Mouse (Mus musculus) kidney, adult 18-20 months (tissue): ENCODE measurements around the gene Nat8f6.
"Not testable (repeated sequence)": the region's sequence is repeated elsewhere in the genome, so short reads cannot be mapped to it uniquely, and the experiment has no call there.

ENCODE experiments used
- DNase-seq: peaks from one replicate; pipeline ENCODE4 v3.0.0; 2021

Gene Nat8f6

GRCm38 (mm10) chr6:85820837-85821236, at the start of gene Nat8f6, which contains the start of gene Nat8f5:
TSS of gene Nat8f6 (minus strand) at chr6:85820954.
TSS of gene Nat8f5 (minus strand) at chr6:85820972.
- DNase-seq, result no peak

GRCm38 (mm10) chr6:85869006-85869405, 48.3 kb upstream of the Nat8f6 start, which contains the start of gene Nat8f2:
TSS of gene Nat8f2 (minus strand) at chr6:85869158.
- DNase-seq, result peak; percentile 60

GRCm38 (mm10) chr6:85867726-85868690, 47.3 kb upstream of the Nat8f6 start:
- DNase-seq, result peak; percentile 26

- DNase-seq, result not testable (repeated sequence)
Observed at GRCm38 (mm10) chr6:85866995-85867394, 46.2 kb upstream of the Nat8f6 start.

- not testable (repeated sequence) for DNase-seq
Observed at GRCm38 (mm10) chr6:85866166-85866565, 45.4 kb upstream of the Nat8f6 start.

GRCm38 (mm10) chr6:85864900-85865639, 44.3 kb upstream of the Nat8f6 start:
- DNase-seq, result peak; percentile 54

GRCm38 (mm10) chr6:85863840-85864239, 43.1 kb upstream of the Nat8f6 start:
- DNase-seq, result no peak

GRCm38 (mm10) chr6:85863136-85863535, 42.4 kb upstream of the Nat8f6 start:
- no peak for DNase-seq

GRCm38 (mm10) chr6:85862565-85862964, 41.8 kb upstream of the Nat8f6 start:
- DNase-seq, result peak; percentile 28

- no peak for DNase-seq
Observed at GRCm38 (mm10) chr6:85861247-85861646, 40.5 kb upstream of the Nat8f6 start.

GRCm38 (mm10) chr6:85856194-85856678, 35.5 kb upstream of the Nat8f6 start:
- DNase-seq, result peak; percentile 72

GRCm38 (mm10) chr6:85853481-85853880, 32.7 kb upstream of the Nat8f6 start:
- peak; percentile 53 for DNase-seq

- DNase-seq, result no peak
Observed at GRCm38 (mm10) chr6:85851062-85851773, 30.5 kb upstream of the Nat8f6 start.

GRCm38 (mm10) chr6:85849240-85849639, 28.5 kb upstream of the Nat8f6 start:
- no peak for DNase-seq

GRCm38 (mm10) chr6:85848140-85848539, 27.4 kb upstream of the Nat8f6 start:
- DNase-seq, result no peak

- DNase-seq, result no peak
Observed at GRCm38 (mm10) chr6:85846921-85847320, 26.2 kb upstream of the Nat8f6 start.

GRCm38 (mm10) chr6:85843677-85844458, 23.1 kb upstream of the Nat8f6 start:
- not testable (repeated sequence) for DNase-seq

- no peak for DNase-seq
Observed at GRCm38 (mm10) chr6:85839982-85840381, 19.2 kb upstream of the Nat8f6 start.

GRCm38 (mm10) chr6:85838674-85839073, 17.9 kb upstream of the Nat8f6 start:
- no peak for DNase-seq

GRCm38 (mm10) chr6:85837307-85837706, 16.6 kb upstream of the Nat8f6 start:
- peak; percentile 60 for DNase-seq

- peak; percentile 73 for DNase-seq
Observed at GRCm38 (mm10) chr6:85836827-85837226, 16.1 kb upstream of the Nat8f6 start.

- not testable (repeated sequence) for DNase-seq
Observed at GRCm38 (mm10) chr6:85836098-85836497, 15.3 kb upstream of the Nat8f6 start.
